Mouse (Mus musculus) C2C12 (cell line): ENCODE data around the gene Fxyd2.

ENCODE experiments used
- CTCF ChIP-seq: IDR thresholded peaks from one replicate; pipeline ENCODE4 v1.5.1; 2011; ENCODE audit not compliant: control insufficient read depth, insufficient read depth, insufficient read length
- USF1 ChIP-seq: IDR thresholded peaks from one replicate; pipeline ENCODE4 v1.6.1; 2011; ENCODE audit warnings: low read depth, mild to moderate bottlenecking, control low read depth, moderate library complexity

- TF ChIP-seq USF1 (no peak), CTCF (no peak)
Measured at GRCm38 (mm10) chr9:45413478-45414140, 14.1 kb downstream of the Fxyd2 start.
